Mouse (Mus musculus): ENCODE data around the gene Mageb5.
"Not testable (repeated sequence)": the region's sequence is repeated elsewhere in the genome, so short reads cannot be mapped to it uniquely, and the experiment has no call there.

The Mageb5 gene

DNA sequence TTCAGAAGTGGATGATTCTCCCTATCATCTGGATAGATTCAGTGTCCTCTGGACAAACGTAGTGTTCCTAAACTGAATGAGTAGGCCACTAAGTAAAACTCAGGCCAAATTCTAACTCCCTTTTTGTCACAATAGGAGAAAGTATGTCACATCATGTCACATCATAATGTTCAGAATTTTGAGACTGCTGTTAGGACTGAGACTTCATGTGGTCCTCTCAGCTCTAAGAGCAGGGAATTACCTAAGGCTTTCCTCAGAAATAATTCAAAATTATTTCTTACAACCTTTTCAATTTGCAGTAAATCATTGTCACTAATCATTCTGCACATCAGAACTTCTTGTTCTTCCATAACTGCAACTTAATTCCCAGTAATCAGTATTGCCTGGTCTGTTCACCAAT lies at the start of gene Mageb5:
Gene Mageb5, minus strand, starts transcription at position 101 of the 400 bp plus-strand sequence.
- not testable (repeated sequence) for DNase-seq

DNA sequence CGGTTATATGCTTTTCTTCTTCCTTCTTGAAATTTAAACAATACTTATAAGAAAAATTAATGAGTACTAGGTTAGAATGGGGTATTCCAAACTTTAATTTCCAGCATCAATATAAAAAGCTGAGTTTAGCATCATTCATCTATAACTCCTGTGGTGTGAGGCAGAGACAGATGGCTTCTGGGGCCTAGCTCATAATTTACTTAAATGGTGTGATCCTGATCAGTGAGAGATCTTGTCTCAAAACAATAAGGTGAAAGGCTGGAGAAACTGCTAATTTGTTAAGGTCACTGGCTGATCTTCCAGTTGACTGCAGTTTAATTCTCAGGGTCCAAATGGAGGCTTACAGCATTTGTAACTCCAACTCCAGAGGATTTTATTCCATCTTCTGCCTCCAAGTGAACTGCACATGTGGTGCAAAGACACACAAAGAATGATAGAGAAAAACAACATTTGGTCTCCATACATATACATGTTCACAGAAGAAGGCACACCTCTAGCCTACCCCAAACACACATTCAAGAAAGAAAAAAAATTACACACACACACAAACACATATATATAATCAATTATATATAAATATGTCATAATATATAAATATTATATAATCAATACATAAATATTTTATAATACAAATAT lies 23.1 kb downstream of the Mageb5 start:
- not testable (repeated sequence) for DNase-seq
